Mouse (Mus musculus): Measurements from ENCODE around the gene A630023A22Rik. TPM values are rescaled to one million over a fixed set of nuclear protein-coding genes. Genes with fewer than 3 reads are reported as not detected.
A peak's percentile ranks its signal among the peaks of the same experiment; 100 is the strongest.

A630023A22Rik gene
- 2.2 TPM in 1 of 2 replicates, not detected in the other for total RNA-seq (2014; rRNA removed)
- polyA plus RNA-seq (2015; fragmentation: Nextera tagmentation; extraction: Ambion mirVana), result not detected in 2 replicates

DNA sequence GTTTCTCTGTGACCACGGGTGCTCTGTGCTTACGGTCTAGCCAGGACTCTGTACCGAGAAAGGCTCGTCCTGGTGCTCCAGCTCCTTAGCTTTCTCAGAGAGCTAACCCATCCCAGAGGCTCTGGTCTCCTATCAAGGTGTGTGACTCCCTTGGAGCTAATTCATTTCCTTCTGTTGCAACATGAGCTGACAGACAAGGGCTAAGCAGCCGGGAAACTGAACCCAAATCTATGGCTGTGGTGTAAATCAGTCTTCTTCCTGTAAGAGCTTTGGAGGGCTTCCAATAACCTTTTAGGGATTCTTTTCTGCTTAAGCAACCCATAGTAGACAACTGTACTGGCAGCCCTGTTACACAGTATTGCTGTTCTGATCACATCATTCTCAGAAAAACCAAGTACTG lies at the start of gene A630023A22Rik:
TSS of gene A630023A22Rik (minus strand) at position 154 of the 400 bp plus-strand sequence.
- ATAC-seq, result no peak
- 79% methylated on average over 5 of the region's 5 CpGs for WGBS

GRCm38 (mm10) chr14:34152342-34152741 lies 49.8 kb upstream of the A630023A22Rik start, which contains the start of gene Npy4r:
Npy4r (minus strand) TSS chr14:34152489.
- H3K4me1 ChIP-seq (ENCODE audit: insufficient read depth, low read length), result no peaks in the 10 kb centered on the region
- ATAC-seq, result no peak; the same call in 1 of the 2 replicates
- DNase-seq (ENCODE audit: low spot score), result peak; percentile 18
- 20% methylated on average over 16 of the region's 16 CpGs for WGBS
- no peaks in the 10 kb centered on the region for H3K27me3 ChIP-seq (ENCODE audit: insufficient read depth, low read length)
- 0 out of 2 replicates have a peak within 1 kb of the TSS, but pooled peaks have one; percentile 5 for H3K4me2 ChIP-seq (ENCODE audit: low read depth, low read length)
- no peaks in the 10 kb centered on the region for H3K36me3 ChIP-seq (ENCODE audit: insufficient read depth, low read length)
- no peak within 1 kb of the TSS for H3K27ac ChIP-seq
- no peak within 1 kb of the TSS for H3K4me3 ChIP-seq (ENCODE audit: low read length)
- H3K9ac ChIP-seq (replicated peaks; ENCODE audit: low read length), result no peak within 1 kb of the TSS
- no peaks in the 10 kb centered on the region for H3K9me3 ChIP-seq (ENCODE audit: low read length)
- TF ChIP-seq CTCF (IDR thresholded peaks at IDR 0.05; ENCODE audit: low read depth), result no peak

More for the DNA sequence above, at the start of gene A630023A22Rik:
- no peak for TF ChIP-seq CTCF (IDR thresholded peaks at IDR 0.05; ENCODE audit: low read depth)
- H3K36me3 ChIP-seq (ENCODE audit: insufficient read depth, low read length), result no peaks in the 10 kb centered on the region
- no peaks in the 10 kb centered on the region for H3K4me1 ChIP-seq (ENCODE audit: insufficient read depth, low read length)
- H3K9ac ChIP-seq (replicated peaks; ENCODE audit: low read length), result no peak within 1 kb of the TSS
- no peak for DNase-seq (ENCODE audit: low spot score)
- no peak within 1 kb of the TSS for H3K4me2 ChIP-seq (ENCODE audit: low read depth, low read length)
- no peaks in the 10 kb centered on the region for H3K27me3 ChIP-seq (ENCODE audit: insufficient read depth, low read length)
- H3K9me3 ChIP-seq (ENCODE audit: low read length), result no peaks in the 10 kb centered on the region
- H3K4me3 ChIP-seq (ENCODE audit: low read length), result no peak within 1 kb of the TSS
- H3K27ac ChIP-seq, result no peak within 1 kb of the TSS

GRCm38 (mm10) chr14:34142915-34143314 lies 40.4 kb upstream of the A630023A22Rik start:
- H3K4me2 ChIP-seq (ENCODE audit: low read depth, low read length), result no peak overlapping the region
- TF ChIP-seq CTCF (IDR thresholded peaks at IDR 0.05; ENCODE audit: low read depth), result no peak
- no peaks in the 10 kb centered on the region for H3K9me3 ChIP-seq (ENCODE audit: low read length)
- H3K9ac ChIP-seq (replicated peaks; ENCODE audit: low read length), result no peak overlapping the region
- H3K4me3 ChIP-seq (ENCODE audit: low read length), result no peak overlapping the region
- no peak for ATAC-seq
- H3K4me1 ChIP-seq (ENCODE audit: insufficient read depth, low read length), result no peaks in the 10 kb centered on the region
- DNase-seq (ENCODE audit: low spot score), result no peak
- WGBS, result 91% methylated on average over 10 of the region's 10 CpGs
- H3K27ac ChIP-seq, result no peak overlapping the region
- no peaks in the 10 kb centered on the region for H3K27me3 ChIP-seq (ENCODE audit: insufficient read depth, low read length)
- no peaks in the 10 kb centered on the region for H3K36me3 ChIP-seq (ENCODE audit: insufficient read depth, low read length)

GRCm38 (mm10) chr14:34142316-34142715 lies 39.8 kb upstream of the A630023A22Rik start:
- Histone ChIP-seq H3K27me3 (ENCODE audit: insufficient read depth, low read length) (no peaks in the 10 kb centered on the region), H3K9me3 (ENCODE audit: low read length) (no peaks in the 10 kb centered on the region), H3K36me3 (ENCODE audit: insufficient read depth, low read length) (no peaks in the 10 kb centered on the region), H3K27ac (no peak overlapping the region), H3K4me2 (ENCODE audit: low read depth, low read length) (no peak overlapping the region), H3K4me3 (ENCODE audit: low read length) (no peak overlapping the region), H3K4me1 (ENCODE audit: insufficient read depth, low read length) (no peaks in the 10 kb centered on the region), H3K9ac (replicated peaks; ENCODE audit: low read length) (no peak overlapping the region)
- ATAC-seq (no peak), DNase-seq (ENCODE audit: low spot score) (no peak)
- TF ChIP-seq CTCF (IDR thresholded peaks at IDR 0.05; ENCODE audit: low read depth), result no peak
- 92% methylated on average over 1 of the region's 1 CpGs for WGBS

DNA sequence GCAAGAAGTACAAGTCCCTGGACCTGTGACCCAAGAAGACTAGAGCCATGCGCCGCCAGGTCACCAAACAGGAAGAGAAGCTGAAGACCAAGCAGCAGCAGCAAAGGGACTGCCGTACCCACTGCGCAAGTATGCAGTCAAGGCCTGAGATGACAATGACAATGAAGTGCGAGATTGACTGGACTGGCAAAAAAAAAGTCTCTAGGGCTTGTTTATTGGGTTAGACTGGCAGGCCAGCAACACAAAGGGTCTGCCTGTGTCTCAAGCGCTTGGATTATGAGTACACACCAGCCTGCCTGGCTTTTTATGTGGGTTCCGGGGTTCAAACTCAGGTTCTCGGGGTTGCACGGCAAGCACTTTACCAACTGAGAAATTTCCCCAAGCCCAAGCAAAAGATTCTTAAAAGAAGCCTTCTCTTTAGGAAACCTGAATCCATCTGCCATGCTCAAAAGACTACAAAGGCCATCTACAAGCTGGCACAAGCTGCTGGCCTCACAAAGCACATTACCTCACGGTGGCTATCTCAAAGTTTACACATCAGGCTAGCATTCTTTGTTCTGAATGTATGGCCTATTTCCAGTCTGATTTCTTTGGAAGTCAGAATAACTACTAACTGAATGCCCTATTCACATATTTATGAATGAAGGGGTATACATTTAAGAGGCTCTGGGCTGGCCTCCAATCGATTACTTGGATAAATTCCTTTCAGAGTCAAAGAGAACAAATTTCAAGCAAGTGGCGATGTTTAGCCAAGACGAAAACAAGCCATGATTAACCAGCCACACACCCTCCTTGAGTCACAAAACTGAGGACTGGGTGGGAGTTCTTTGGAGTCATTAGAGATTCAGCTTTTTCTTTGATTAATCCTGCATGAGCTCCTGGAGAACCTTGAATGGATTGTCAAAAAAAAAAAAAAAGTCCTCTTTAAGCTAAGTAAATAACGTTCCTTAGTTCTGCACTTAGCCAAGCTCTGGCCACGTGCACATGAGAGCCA lies 37.4 kb upstream of the A630023A22Rik start:
- DNase-seq (ENCODE audit: low spot score) (no peak), ATAC-seq (no peak)
- Histone ChIP-seq H3K36me3 (ENCODE audit: insufficient read depth, low read length) (no peaks in the 10 kb centered on the region), H3K9ac (replicated peaks; ENCODE audit: low read length) (no peak overlapping the region), H3K4me3 (ENCODE audit: low read length) (no peak overlapping the region), H3K27me3 (ENCODE audit: insufficient read depth, low read length) (no peaks in the 10 kb centered on the region), H3K4me1 (ENCODE audit: insufficient read depth, low read length) (no peaks in the 10 kb centered on the region), H3K27ac (no peak overlapping the region), H3K9me3 (ENCODE audit: low read length) (no peaks in the 10 kb centered on the region), H3K4me2 (ENCODE audit: low read depth, low read length) (no peak overlapping the region)
- TF ChIP-seq CTCF (IDR thresholded peaks at IDR 0.05; ENCODE audit: low read depth), result no peak
- 71% methylated on average over 15 of the region's 15 CpGs for WGBS

DNA sequence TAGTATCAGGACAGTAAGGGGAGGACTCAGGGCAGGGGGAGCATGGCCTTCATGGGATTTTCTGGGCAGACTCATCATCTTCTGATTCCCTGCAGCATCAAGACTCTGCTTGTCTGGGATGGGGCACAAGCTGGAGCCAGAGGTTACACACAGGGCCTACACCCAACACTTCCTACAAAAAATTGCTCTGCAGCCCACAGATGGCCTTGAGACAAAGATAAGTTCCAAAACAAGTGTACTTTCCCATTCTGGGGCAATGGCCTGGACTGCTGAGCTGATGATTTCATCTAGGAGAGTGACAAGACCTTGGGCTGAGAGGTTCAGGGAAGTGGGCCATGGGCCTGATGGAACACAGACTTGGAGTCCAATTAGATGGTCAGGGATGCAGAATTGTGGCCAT lies 32.8 kb upstream of the A630023A22Rik start:
- no peak overlapping the region for H3K4me3 ChIP-seq (ENCODE audit: low read length)

More for the DNA sequence above, 32.8 kb upstream of the A630023A22Rik start:
- DNase-seq (ENCODE audit: low spot score) (no peak), ATAC-seq (no peak)
- no peak overlapping the region for H3K4me2 ChIP-seq (ENCODE audit: low read depth, low read length)
- no peaks in the 10 kb centered on the region for H3K36me3 ChIP-seq (ENCODE audit: insufficient read depth, low read length)
- TF ChIP-seq CTCF (IDR thresholded peaks at IDR 0.05; ENCODE audit: low read depth), result no peak
- no peaks in the 10 kb centered on the region for H3K27me3 ChIP-seq (ENCODE audit: insufficient read depth, low read length)
- H3K9me3 ChIP-seq (ENCODE audit: low read length), result no peaks in the 10 kb centered on the region
- H3K4me1 ChIP-seq (ENCODE audit: insufficient read depth, low read length), result 0 out of 2 replicates have a peak, but pooled peaks cover 7% of the 10 kb centered on the region
- no peak overlapping the region for H3K27ac ChIP-seq
- no peak overlapping the region for H3K9ac ChIP-seq (replicated peaks; ENCODE audit: low read length)

Data from hindbrain, postnatal 0 days (tissue).